Mouse (Mus musculus): ENCODE results near the gene Bmp6.

The Bmp6 gene

GRCm38 (mm10) chr13:38429671-38430070, 84.8 kb downstream of the Bmp6 start:
- DNase-seq (ENCODE audit: low spot score): no peak

- DNase-seq (ENCODE audit: low spot score): no peak
These were observed 85.2 kb downstream of the Bmp6 start for GRCm38 (mm10) chr13:38430075-38430474.

GRCm38 (mm10) chr13:38434831-38435230, 89.9 kb downstream of the Bmp6 start:
- DNase-seq (ENCODE audit: low spot score): no peak

GRCm38 (mm10) chr13:38437930-38438329, 93.0 kb downstream of the Bmp6 start:
- DNase-seq (ENCODE audit: low spot score): no peak

GRCm38 (mm10) chr13:38440240-38440639, 95.3 kb downstream of the Bmp6 start:
- DNase-seq (ENCODE audit: low spot score): no peak

GRCm38 (mm10) chr13:38448516-38449015, 103.7 kb downstream of the Bmp6 start:
- DNase-seq (ENCODE audit: low spot score): no peak

GRCm38 (mm10) chr13:38450051-38450971, 105.4 kb downstream of the Bmp6 start:
- DNase-seq (ENCODE audit: low spot score): no peak

- no peak for DNase-seq (ENCODE audit: low spot score)
These were observed 106.5 kb downstream of the Bmp6 start for GRCm38 (mm10) chr13:38451446-38451845.

GRCm38 (mm10) chr13:38463410-38463809, 118.5 kb downstream of the Bmp6 start:
- DNase-seq (ENCODE audit: low spot score): no peak

GRCm38 (mm10) chr13:38470882-38471281, 126.0 kb downstream of the Bmp6 start:
- no peak for DNase-seq (ENCODE audit: low spot score)

GRCm38 (mm10) chr13:38472636-38473035, 127.7 kb downstream of the Bmp6 start:
- DNase-seq (ENCODE audit: low spot score): no peak

- no peak for DNase-seq (ENCODE audit: low spot score)
These were observed 128.6 kb downstream of the Bmp6 start for GRCm38 (mm10) chr13:38473497-38473896.

- DNase-seq (ENCODE audit: low spot score): no peak
These were observed 132.0 kb downstream of the Bmp6 start for GRCm38 (mm10) chr13:38476936-38477335.

GRCm38 (mm10) chr13:38481021-38481420, 136.1 kb downstream of the Bmp6 start:
- no peak for DNase-seq (ENCODE audit: low spot score)

- no peak for DNase-seq (ENCODE audit: low spot score)
These were observed 139.8 kb downstream of the Bmp6 start for GRCm38 (mm10) chr13:38484701-38485100.

GRCm38 (mm10) chr13:38486767-38487166, 141.9 kb downstream of the Bmp6 start:
- no peak for DNase-seq (ENCODE audit: low spot score)

- DNase-seq (ENCODE audit: low spot score): no peak
These were observed 151.8 kb downstream of the Bmp6 start for GRCm38 (mm10) chr13:38496715-38497114.

- no peak for DNase-seq (ENCODE audit: low spot score)
These were observed 156.4 kb downstream of the Bmp6 start for GRCm38 (mm10) chr13:38501314-38501713.

- no peak for DNase-seq (ENCODE audit: low spot score)
These were observed 158.4 kb downstream of the Bmp6 start for GRCm38 (mm10) chr13:38503137-38503849.

- no peak for DNase-seq (ENCODE audit: low spot score)
These were observed 161.4 kb downstream of the Bmp6 start for GRCm38 (mm10) chr13:38506320-38506719.

GRCm38 (mm10) chr13:38506936-38507335, 162.0 kb downstream of the Bmp6 start:
- no peak for DNase-seq (ENCODE audit: low spot score)

- DNase-seq (ENCODE audit: low spot score): no peak
These were observed 164.9 kb downstream of the Bmp6 start for GRCm38 (mm10) chr13:38509681-38510341.
